Mouse (Mus musculus): ENCODE data around the gene Lhfpl1. TPM values are rescaled to one million over a fixed set of nuclear protein-coding genes. Genes with fewer than 3 reads are reported as not detected.

The Lhfpl1 gene
- not detected for polyA plus RNA-seq (2017; shearing (Covaris generic))

DNA sequence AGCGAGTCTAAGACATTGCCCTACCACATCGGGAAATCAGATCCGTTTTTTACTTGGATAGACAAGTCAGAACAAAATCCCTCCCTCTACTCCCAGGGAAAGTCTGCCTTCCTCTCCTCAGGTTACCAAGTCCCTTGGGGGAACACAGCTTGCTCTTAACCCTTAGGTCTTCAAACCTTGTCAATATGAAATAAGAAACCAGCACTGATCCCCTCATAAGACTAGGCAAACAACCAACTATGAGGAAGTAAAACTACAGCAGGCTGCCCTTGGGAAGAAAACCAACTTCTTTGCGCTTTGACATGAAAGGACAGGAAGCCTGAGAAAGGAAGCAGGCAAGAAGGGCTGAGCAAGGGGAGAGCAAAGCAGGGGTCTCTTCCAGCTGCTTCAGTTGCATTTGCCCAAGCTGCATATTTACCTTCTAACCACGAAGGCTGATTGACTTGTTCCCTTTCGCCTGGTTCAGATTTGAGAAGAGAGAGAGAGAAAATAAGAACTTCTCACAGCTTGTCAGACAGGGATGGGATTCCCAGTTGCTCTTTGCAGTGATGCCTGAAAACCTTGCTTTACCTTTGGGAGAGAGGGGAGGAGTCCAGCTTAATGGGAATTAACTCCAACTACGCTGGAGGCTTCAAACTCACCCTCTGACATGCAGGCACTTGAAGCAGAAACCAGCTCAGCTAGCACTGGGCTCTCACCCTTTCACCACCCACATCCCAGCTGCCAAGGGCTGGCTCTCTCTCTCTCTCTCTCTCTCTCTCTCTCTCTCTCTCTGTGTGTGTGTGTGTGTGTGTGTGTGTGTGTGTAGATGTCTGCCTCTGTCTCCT lies at the start of gene Lhfpl1:
TSS of gene Lhfpl1 (minus strand) at position 713 of the 827 bp plus-strand sequence.

Other genes with a start within 250 kb of the Lhfpl1 start
- gene Amot, start 156.1 kb upstream of the Lhfpl1 start, polyA plus RNA-seq (2017; shearing (Covaris generic)), result not detected

Measured in naive thymus-derived CD4-positive, alpha-beta T cell, adult 5 months (primary cell).